Mouse (Mus musculus): ENCODE results near the gene Olfr60. TPM values are rescaled to one million over a fixed set of nuclear protein-coding genes. Genes with fewer than 3 reads are reported as not detected.

Gene Olfr60
- polyA plus RNA-seq, 1 experiment from 2014 or later: not detected

Other genes with a start within 250 kb of the Olfr60 start
- 18.6 and 21.3 TPM in 2 replicates for gene Paox, start 245.9 kb downstream of the Olfr60 start, polyA plus RNA-seq (2016; fragmentation: Nextera tagmentation; extraction: Ambion mirVana)
- gene Echs1, start 245.2 kb downstream of the Olfr60 start, polyA plus RNA-seq (2016; fragmentation: Nextera tagmentation; extraction: Ambion mirVana): 174 and 178 TPM in 2 replicates
- 25.3 and 31.3 TPM in 2 replicates for gene Mtg1, start 224.1 kb downstream of the Olfr60 start, polyA plus RNA-seq (2016; fragmentation: Nextera tagmentation; extraction: Ambion mirVana)
- 0.15 and 0.67 TPM in 2 replicates for gene Sprn, start 206.8 kb downstream of the Olfr60 start, polyA plus RNA-seq (2016; fragmentation: Nextera tagmentation; extraction: Ambion mirVana)
- gene Olfr522, start 196.9 kb downstream of the Olfr60 start, polyA plus RNA-seq (2016; fragmentation: Nextera tagmentation; extraction: Ambion mirVana): not detected in 2 replicates
- not detected in 2 replicates for gene Olfr523, start 188.5 kb downstream of the Olfr60 start, polyA plus RNA-seq (2016; fragmentation: Nextera tagmentation; extraction: Ambion mirVana)
- not detected in 2 replicates for gene Olfr524, start 155.7 kb downstream of the Olfr60 start, polyA plus RNA-seq (2016; fragmentation: Nextera tagmentation; extraction: Ambion mirVana)
- gene Cd163l1, start 143.4 kb downstream of the Olfr60 start, polyA plus RNA-seq (2016; fragmentation: Nextera tagmentation; extraction: Ambion mirVana): not detected in 2 replicates
- not detected in 2 replicates for gene 5830411N06Rik, start 114.4 kb downstream of the Olfr60 start, polyA plus RNA-seq (2016; fragmentation: Nextera tagmentation; extraction: Ambion mirVana)
- 0.03 TPM in 1 of 2 replicates, not detected in the other for gene Olfr525, start 40.8 kb downstream of the Olfr60 start, polyA plus RNA-seq (2016; fragmentation: Nextera tagmentation; extraction: Ambion mirVana)
- not detected in 2 replicates for gene Olfr527, start 27.7 kb downstream of the Olfr60 start, polyA plus RNA-seq (2016; fragmentation: Nextera tagmentation; extraction: Ambion mirVana)
- gene Olfr530, start 14.7 kb upstream of the Olfr60 start, polyA plus RNA-seq (2016; fragmentation: Nextera tagmentation; extraction: Ambion mirVana): not detected in 2 replicates
- gene Olfr531, start 41.2 kb upstream of the Olfr60 start, polyA plus RNA-seq (2016; fragmentation: Nextera tagmentation; extraction: Ambion mirVana): not detected in 2 replicates
- not detected in 2 replicates for gene Olfr532, start 60.0 kb upstream of the Olfr60 start, polyA plus RNA-seq (2016; fragmentation: Nextera tagmentation; extraction: Ambion mirVana)
- not detected in 2 replicates for gene Olfr533, start 101.7 kb upstream of the Olfr60 start, polyA plus RNA-seq (2016; fragmentation: Nextera tagmentation; extraction: Ambion mirVana)
- not detected in 2 replicates for gene Olfr535, start 122.5 kb upstream of the Olfr60 start, polyA plus RNA-seq (2016; fragmentation: Nextera tagmentation; extraction: Ambion mirVana)
- gene Olfr536, start 145.7 kb upstream of the Olfr60 start, polyA plus RNA-seq (2016; fragmentation: Nextera tagmentation; extraction: Ambion mirVana): not detected in 2 replicates
- gene Olfr538, start 206.2 kb upstream of the Olfr60 start, polyA plus RNA-seq (2016; fragmentation: Nextera tagmentation; extraction: Ambion mirVana): not detected in 2 replicates
- 0.01 TPM in 1 of 2 replicates, not detected in the other for gene Olfr46, start 239.6 kb upstream of the Olfr60 start, polyA plus RNA-seq (2016; fragmentation: Nextera tagmentation; extraction: Ambion mirVana)